Mouse (Mus musculus): ENCODE measurements around the gene Tex46. TPM values are rescaled to one million over a fixed set of nuclear protein-coding genes. Genes with fewer than 3 reads are reported as not detected.

Gene Tex46
- total RNA-seq, 2 experiments from 2014 or later: not detected

GRCm38 (mm10) chr4:136631237-136631994 is 21.2 kb downstream of the Tex46 start:
- DNase-seq: no peak

GRCm38 (mm10) chr4:136635995-136636394 is 25.8 kb downstream of the Tex46 start:
- DNase-seq: no peak

- no peak for DNase-seq
These were observed 26.3 kb downstream of the Tex46 start for GRCm38 (mm10) chr4:136636511-136636910.

- no peak for DNase-seq
These were observed 26.8 kb downstream of the Tex46 start for GRCm38 (mm10) chr4:136636983-136637562.

GRCm38 (mm10) chr4:136637563-136638229 is 27.5 kb downstream of the Tex46 start:
- DNase-seq: peak; percentile 32

- DNase-seq: no peak
These were observed 28.1 kb downstream of the Tex46 start for GRCm38 (mm10) chr4:136638230-136638750.

DNA sequence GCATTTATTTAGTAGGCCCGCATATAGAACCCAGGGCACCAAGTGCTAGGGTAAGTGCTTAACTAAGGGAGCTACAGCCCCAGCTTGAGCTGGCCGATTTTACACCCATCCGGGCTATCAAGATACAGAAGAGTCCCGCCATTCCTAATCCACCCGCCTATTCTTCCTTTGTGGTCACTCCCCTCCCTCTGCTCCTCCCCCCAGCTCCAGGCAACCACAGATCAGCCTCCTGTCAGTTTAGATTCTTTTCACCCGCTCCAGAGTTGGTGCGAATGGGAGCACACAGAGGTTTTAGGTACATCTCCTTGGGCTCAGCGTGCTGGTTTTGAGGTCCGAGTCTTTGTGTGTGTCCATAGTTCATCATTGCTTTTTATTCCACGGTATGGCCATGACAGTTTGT is 28.7 kb downstream of the Tex46 start:
- DNase-seq: no peak

DNA sequence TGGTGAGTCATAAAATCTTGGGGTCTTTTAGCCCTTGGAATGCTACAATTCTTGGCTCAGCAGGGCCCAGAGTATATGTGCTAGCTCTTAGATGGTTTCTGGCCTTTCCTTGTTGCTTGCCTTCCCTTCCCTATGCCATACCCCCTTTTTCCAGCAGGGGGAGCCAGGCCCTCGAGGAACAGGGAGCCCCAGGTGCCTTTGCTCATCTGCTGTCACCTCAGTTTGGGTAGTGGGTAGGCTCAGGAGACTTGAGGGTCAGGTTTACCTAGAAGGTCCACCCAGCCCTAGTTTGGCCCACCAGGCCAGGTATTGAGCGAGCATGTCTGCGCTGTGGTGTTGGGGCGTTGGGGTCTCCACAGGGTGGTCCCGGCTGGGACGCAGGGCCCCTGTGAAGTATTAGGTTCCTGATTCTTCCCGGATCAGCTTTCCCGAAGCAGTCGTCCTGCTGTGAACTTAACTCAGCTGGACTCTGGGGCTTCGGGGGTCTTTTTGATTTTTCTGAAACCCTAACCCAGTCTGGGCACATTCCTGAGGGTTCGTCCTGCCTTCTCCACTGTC is 38.8 kb downstream of the Tex46 start:
- peak; percentile 87 for DNase-seq

GRCm38 (mm10) chr4:136649480-136650196 is 39.4 kb downstream of the Tex46 start:
- DNase-seq: no peak

DNA sequence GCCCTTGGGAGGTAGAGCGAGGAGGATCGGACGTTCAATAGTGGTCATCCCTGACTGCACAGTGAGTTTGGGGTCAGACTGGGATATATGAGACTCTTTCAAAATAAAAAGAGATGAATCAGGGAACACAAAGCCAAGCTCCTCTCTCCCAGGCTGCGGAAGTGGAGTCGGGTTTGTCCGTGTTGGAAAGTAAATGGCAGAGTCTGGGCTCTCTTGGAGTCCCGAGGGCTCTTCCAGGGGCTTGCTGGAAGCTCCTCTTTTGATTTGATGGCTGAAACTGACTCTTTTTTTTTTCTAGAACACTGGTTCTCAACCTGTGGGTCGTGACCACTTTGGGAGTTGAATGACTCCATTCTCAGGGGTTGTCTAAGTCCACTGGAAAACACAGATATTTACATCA is 40.0 kb downstream of the Tex46 start:
- DNase-seq: no peak

DNA sequence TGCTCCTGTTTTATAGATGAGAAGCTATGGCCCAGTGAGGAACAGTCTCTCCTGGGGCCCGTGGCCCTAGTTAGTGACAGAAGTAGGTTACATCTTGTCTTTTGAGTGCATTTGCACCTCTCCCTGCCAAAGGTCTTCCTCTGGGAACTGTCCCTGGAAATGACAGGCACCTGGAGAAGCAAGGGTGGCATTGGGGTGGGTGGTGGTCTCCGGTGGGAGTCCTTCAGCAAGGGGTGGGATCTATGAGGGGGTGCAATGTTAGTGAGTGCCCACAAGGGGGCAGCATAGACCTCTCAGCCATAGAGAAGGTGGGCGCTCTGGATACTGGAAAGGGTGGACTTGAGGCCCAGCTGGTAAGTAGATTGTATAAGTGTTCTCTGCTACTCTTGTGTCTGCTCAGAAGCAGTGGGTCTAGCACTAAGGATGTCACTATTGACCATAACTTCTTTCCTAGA is 41.1 kb downstream of the Tex46 start:
- DNase-seq: peak; percentile 29

- DNase-seq: no peak
These were observed 41.8 kb downstream of the Tex46 start for GRCm38 (mm10) chr4:136651882-136652527.

- no peak for DNase-seq
These were observed 42.3 kb downstream of the Tex46 start for GRCm38 (mm10) chr4:136652528-136652910.

DNA sequence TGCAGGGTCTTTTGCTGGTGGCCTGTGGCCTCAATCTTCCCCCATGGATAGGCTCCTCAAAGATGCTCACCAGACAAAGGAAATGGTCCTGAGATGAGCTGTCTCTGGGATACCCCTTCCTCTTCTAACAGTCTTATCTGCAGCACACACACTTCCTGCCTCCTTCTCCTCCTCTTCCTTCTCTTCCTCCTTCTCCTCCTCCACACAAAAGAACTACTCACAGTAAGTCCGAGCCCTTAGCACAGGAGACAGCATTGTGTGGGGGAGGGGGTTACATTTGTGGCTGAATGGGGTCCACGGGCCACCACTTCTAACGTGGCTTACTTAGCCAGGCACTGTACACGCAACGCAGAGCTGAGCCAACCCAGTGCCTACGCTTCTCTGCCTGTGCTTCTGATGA is 42.8 kb downstream of the Tex46 start:
- no peak for DNase-seq

DNA sequence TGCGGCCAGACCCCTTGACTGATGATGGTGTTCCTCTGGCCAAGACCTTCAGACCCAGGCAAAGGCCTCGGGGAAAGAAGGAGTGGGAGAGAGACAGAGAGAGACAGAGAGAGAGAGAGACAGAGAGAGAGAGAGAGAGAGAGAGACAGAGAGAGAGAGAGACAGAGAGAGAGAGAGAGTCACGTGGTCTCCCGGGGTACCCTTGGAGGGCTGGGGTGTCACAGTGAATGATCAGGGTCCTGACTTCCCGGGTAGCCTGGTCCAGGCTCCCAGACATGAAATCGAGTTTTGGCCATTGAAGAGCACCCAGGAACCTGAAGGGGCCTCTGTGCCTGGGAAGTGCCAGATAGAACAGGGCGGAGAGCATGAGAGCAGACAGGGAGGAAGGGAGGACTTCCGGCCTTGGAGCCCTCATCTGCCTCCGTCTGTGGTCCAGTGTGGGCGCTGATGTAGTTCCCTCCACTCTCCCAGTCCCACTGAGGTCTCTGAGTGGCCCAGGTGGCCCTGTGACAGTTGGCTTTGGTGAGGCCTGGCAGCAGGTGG is 43.5 kb downstream of the Tex46 start:
- no peak for DNase-seq

DNA sequence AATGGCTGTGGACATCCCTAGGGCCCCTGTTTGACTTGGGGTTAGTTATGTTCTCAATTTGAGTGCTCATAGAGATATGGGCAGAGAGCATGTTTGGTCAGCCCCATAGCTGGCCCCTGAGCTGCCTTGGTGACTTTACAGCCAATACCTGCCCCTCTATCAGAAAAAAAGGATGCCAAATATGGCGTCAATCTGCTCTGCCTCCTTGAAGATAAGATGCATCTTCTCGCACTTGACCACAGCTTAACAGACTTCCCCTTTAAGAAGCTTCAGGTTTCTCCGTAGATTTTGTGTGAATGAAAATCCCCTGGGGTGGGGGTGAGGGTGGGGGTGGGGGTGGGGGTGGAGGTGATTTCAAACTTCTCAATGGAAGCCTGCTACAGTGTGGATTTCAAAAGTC is 47.7 kb downstream of the Tex46 start:
- no peak for DNase-seq

Small RNA genes lying within 50 kb of the gene (microRNA-seq; reads per million reads assigned to microRNA genes)
- 0 reads per million in 2 experiments for gene Gm22180

Other genes with a start within 250 kb of the Tex46 start
- under 1 TPM in 1 of 2 experiments, not detected in 1; 0.07 TPM for gene Htr1d, start 186.9 kb upstream of the Tex46 start, total RNA-seq (2021)
- gene 6030445D17Rik, start 148.2 kb upstream of the Tex46 start, total RNA-seq (2021): under 1 TPM; 0.25 to 0.26 TPM
- 10 to 100 TPM; 17.8 to 22.8 TPM for gene Luzp1, start 140.7 kb upstream of the Tex46 start, total RNA-seq (2021)
- gene Kdm1a, start 7.7 kb upstream of the Tex46 start, total RNA-seq (2021): 10 to 100 TPM; 28.9 to 36.7 TPM
- gene Lactbl1, start 12.2 kb downstream of the Tex46 start, total RNA-seq (2021): not detected
- 1 to 10 TPM; 4.6 to 5.4 TPM for gene Ephb2, start 225.6 kb downstream of the Tex46 start, total RNA-seq (2021)